Mouse (Mus musculus) midbrain, embryonic 11.5 days (tissue): ENCODE data around the gene Prmt1. TPM values are rescaled to one million over a fixed set of nuclear protein-coding genes. Genes with fewer than 3 reads are reported as not detected.

Experiments used
- microRNA-seq: library from miRNA; unstranded; fragments of <30 nt; microRNA quantifications from one replicate; pipeline ENCODE4, GENCODE M21; 2017
- polyA plus RNA-seq: library from polyadenylated mRNA; unstranded; fragments of >200 nt; fragmentation: Nextera tagmentation; extraction: Ambion mirVana; gene quantifications from 2 replicates; pipeline ENCODE4 v1.2.1, GENCODE M21; 2014

Gene Prmt1
- polyA plus RNA-seq, 1 experiment from 2014 or later: 281 TPM

Small RNAs within 50 kb of the gene (microRNA-seq; reads per million reads assigned to microRNA genes)
- gene Mir7054: 1.3 reads per million

Other genes with a start within 250 kb of the Prmt1 start
- 41.7 and 43.4 TPM in 2 replicates for gene Vrk3, start 238.2 kb downstream of the Prmt1 start, polyA plus RNA-seq
- gene Zfp473, start 235.5 kb downstream of the Prmt1 start, polyA plus RNA-seq: 2.7 and 4.3 TPM in 2 replicates
- 60.2 and 64.1 TPM in 2 replicates for gene Nup62, start 170.5 kb downstream of the Prmt1 start, polyA plus RNA-seq
- 0.84 and 1.2 TPM in 2 replicates for gene Il4i1, start 170.2 kb downstream of the Prmt1 start, polyA plus RNA-seq
- gene Atf5, start 169.9 kb downstream of the Prmt1 start, polyA plus RNA-seq: 2.8 and 3.3 TPM in 2 replicates
- 31.8 and 34.3 TPM in 2 replicates for gene Akt1s1, start 137.6 kb downstream of the Prmt1 start, polyA plus RNA-seq
- 63.4 and 69.4 TPM in 2 replicates for gene Tbc1d17, start 137.5 kb downstream of the Prmt1 start, polyA plus RNA-seq
- 26.1 and 28.6 TPM in 2 replicates for gene Pnkp, start 129.4 kb downstream of the Prmt1 start, polyA plus RNA-seq
- 316 and 350 TPM in 2 replicates for gene Ptov1, start 116.8 kb downstream of the Prmt1 start, polyA plus RNA-seq
- 69.5 and 75.4 TPM in 2 replicates for gene Med25, start 93.9 kb downstream of the Prmt1 start, polyA plus RNA-seq
- gene Fuz, start 90.5 kb downstream of the Prmt1 start, polyA plus RNA-seq: 18.8 and 23.1 TPM in 2 replicates
- gene Ap2a1, start 57.1 kb downstream of the Prmt1 start, polyA plus RNA-seq: 68.0 and 74.8 TPM in 2 replicates
- 0.07 TPM in 1 of 2 replicates, not detected in the other for gene Tsks, start 43.4 kb downstream of the Prmt1 start, polyA plus RNA-seq
- gene Cpt1c, start 11.7 kb downstream of the Prmt1 start, polyA plus RNA-seq: 20.8 and 21.8 TPM in 2 replicates
- gene Irf3, start 11.1 kb upstream of the Prmt1 start, polyA plus RNA-seq: 55.6 and 65.9 TPM in 2 replicates
- 56.0 and 62.2 TPM in 2 replicates for gene Bcl2l12, start 12.1 kb upstream of the Prmt1 start, polyA plus RNA-seq
- 43.6 and 44.4 TPM in 2 replicates for gene Scaf1, start 29.8 kb upstream of the Prmt1 start, polyA plus RNA-seq
- 18.6 and 22.2 TPM in 2 replicates for gene Rras, start 31.4 kb upstream of the Prmt1 start, polyA plus RNA-seq
- 9.6 and 12.2 TPM in 2 replicates for gene Prr12, start 66.3 kb upstream of the Prmt1 start, polyA plus RNA-seq
- gene Nosip, start 75.9 kb upstream of the Prmt1 start, polyA plus RNA-seq: 53.2 and 56.7 TPM in 2 replicates
- 12.7 and 13.5 TPM in 2 replicates for gene Prrg2, start 76.1 kb upstream of the Prmt1 start, polyA plus RNA-seq
- 121 and 123 TPM in 2 replicates for gene Rcn3, start 105.7 kb upstream of the Prmt1 start, polyA plus RNA-seq
- 16.1 and 18.3 TPM in 2 replicates for gene Fcgrt, start 117.3 kb upstream of the Prmt1 start, polyA plus RNA-seq
- gene Rps11, start 137.9 kb upstream of the Prmt1 start, polyA plus RNA-seq: 1,376 and 1,392 TPM in 2 replicates
- 1,212 and 1,290 TPM in 2 replicates for gene Rpl13a, start 142.2 kb upstream of the Prmt1 start, polyA plus RNA-seq
- 0.17 and 0.60 TPM in 2 replicates for gene Gm45713, start 149.7 kb upstream of the Prmt1 start, polyA plus RNA-seq
- 0.40 and 0.97 TPM in 2 replicates for gene Flt3l, start 149.9 kb upstream of the Prmt1 start, polyA plus RNA-seq
- 104 and 105 TPM in 2 replicates for gene Pih1d1, start 167.7 kb upstream of the Prmt1 start, polyA plus RNA-seq
- gene Aldh16a1, start 168.0 kb upstream of the Prmt1 start, polyA plus RNA-seq: 22.0 and 25.7 TPM in 2 replicates
- 0.40 and 0.51 TPM in 2 replicates for gene Slc17a7, start 177.4 kb upstream of the Prmt1 start, polyA plus RNA-seq
- not detected in 2 replicates for gene Gfy, start 193.0 kb upstream of the Prmt1 start, polyA plus RNA-seq
- 0.53 and 0.63 TPM in 2 replicates for gene Pth2, start 194.4 kb upstream of the Prmt1 start, polyA plus RNA-seq
- gene Ccdc155, start 218.3 kb upstream of the Prmt1 start, polyA plus RNA-seq: 0.52 and 0.86 TPM in 2 replicates
- 0.81 and 1.2 TPM in 2 replicates for gene Dkkl1, start 225.6 kb upstream of the Prmt1 start, polyA plus RNA-seq
- 241 and 253 TPM in 2 replicates for gene Tead2, start 229.2 kb upstream of the Prmt1 start, polyA plus RNA-seq